Mouse (Mus musculus): Measurements from ENCODE around the gene Ago1.

The Ago1 gene

GRCm38 (mm10) chr4:126473031-126473430 lies 4.6 kb upstream of the Ago1 start:
- peak; percentile 44 for DNase-seq (ENCODE audit: low read depth, low spot score)

- DNase-seq (ENCODE audit: low read depth, low spot score), result no peak
Measured at GRCm38 (mm10) chr4:126469334-126469733, 951 bp upstream of the Ago1 start.

DNA sequence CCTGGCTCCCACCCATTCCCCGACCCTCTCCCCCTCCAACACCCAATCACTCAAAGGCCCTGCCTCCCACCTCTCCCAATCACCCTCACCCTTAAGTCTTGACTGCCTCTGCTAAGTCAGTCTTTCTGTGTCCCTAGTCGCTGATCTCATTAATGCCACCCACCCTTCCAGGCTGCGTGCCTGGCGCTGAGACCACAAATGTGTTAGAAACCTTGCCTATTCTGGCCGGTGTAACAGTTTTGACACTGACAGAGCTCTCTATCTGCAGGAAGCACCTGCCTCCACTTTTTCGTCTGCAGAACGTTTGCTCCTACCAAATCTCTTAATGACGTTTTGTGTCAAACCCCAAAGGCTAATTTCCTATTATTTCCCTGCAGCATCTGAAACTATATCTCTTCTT lies 542 bp upstream of the Ago1 start:
- no peak for DNase-seq (ENCODE audit: low read depth, low spot score)

GRCm38 (mm10) chr4:126467721-126468284 lies 580 bp downstream of the Ago1 start:
- DNase-seq (ENCODE audit: low read depth, low spot score), result peak; percentile 97

GRCm38 (mm10) chr4:126466251-126466750 lies 2.1 kb downstream of the Ago1 start:
- DNase-seq (ENCODE audit: low read depth, low spot score), result peak; percentile 43

GRCm38 (mm10) chr4:126465843-126466242 lies 2.5 kb downstream of the Ago1 start:
- peak; percentile 99 for DNase-seq (ENCODE audit: low read depth, low spot score)

DNA sequence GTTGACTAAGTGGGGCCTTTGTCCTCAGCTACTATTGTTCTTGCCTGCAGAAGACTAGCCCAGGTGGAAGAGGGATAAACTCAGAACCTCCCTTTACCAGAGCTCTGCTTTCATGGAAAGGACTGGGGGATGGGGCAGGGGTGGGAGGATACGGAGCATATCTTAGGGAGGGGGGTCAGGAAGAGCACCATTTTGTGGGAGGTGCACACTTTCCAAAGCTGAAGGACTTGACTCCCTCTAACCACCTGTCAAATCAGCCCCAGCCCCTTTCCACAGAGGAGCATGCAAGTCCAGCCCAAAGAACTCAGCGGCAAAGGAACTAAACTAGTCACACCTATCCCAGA lies 3.5 kb downstream of the Ago1 start:
- peak; percentile 92 for DNase-seq (ENCODE audit: low read depth, low spot score)

DNA sequence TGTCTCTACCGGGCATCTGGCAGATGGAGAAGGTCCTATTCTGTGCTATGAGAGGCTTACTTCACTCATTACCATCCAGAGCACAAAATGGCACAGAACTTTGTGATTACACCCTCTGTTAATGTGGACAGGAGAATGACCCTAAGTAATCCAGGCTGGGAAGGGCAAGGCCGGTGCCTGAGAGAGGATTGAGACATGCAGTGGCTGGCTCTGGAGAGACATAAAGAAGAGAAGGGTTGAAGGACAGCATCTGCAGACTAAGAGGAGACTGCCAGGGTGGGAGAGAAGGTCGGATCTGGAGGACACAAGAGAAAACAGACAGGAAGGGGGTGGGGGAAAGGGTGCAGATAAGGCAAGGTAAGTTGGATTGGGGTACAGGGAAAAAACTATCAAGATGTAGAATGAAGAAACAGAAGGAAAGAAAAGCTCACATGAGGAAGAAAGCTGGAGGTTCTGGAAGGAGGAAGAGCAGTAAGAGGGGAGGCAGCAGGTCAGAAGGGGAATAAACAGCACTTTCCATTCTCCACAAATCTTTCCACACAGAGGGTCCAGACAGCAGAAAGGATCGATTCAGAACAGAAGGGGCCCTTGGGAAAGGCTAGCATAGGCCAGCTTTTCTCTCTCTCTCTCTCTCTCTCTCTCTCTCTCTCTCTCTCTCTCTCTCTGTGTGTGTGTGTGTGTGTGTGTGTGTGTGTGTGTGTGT lies 4.0 kb downstream of the Ago1 start:
- no peak for DNase-seq (ENCODE audit: low read depth, low spot score)

DNA sequence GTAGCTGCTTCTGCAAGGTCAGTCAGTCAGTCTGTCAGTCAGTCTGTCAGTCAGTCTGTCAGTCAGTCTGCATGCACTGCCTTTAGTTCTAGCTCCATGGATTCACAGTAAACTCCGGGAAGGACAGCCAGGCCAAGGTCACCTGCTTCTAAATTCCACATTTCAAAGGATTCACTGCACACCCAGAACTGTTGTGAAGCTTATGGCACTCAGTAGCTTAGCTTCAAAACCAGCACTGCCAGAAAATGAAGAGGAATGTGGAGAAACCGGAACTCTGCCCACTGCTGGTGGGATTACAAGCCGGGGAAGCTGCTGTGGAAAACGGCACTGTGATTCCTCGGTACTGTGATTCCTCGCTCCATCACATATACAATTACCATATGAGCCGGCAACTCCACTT lies 12.9 kb downstream of the Ago1 start:
- DNase-seq (ENCODE audit: low read depth, low spot score), result peak; percentile 59

- DNase-seq (ENCODE audit: low read depth, low spot score), result no peak
Measured at GRCm38 (mm10) chr4:126454547-126455254, 13.7 kb downstream of the Ago1 start.

GRCm38 (mm10) chr4:126450268-126450667 lies 18.1 kb downstream of the Ago1 start:
- peak; percentile 82 for DNase-seq (ENCODE audit: low read depth, low spot score)

GRCm38 (mm10) chr4:126447126-126447525 lies 21.3 kb downstream of the Ago1 start:
- DNase-seq (ENCODE audit: low read depth, low spot score), result no peak

- no peak for DNase-seq (ENCODE audit: low read depth, low spot score)
Measured at GRCm38 (mm10) chr4:126444528-126444927, 23.9 kb downstream of the Ago1 start.

- no peak for DNase-seq (ENCODE audit: low read depth, low spot score)
Measured at GRCm38 (mm10) chr4:126438261-126438660, 30.1 kb downstream of the Ago1 start.

DNA sequence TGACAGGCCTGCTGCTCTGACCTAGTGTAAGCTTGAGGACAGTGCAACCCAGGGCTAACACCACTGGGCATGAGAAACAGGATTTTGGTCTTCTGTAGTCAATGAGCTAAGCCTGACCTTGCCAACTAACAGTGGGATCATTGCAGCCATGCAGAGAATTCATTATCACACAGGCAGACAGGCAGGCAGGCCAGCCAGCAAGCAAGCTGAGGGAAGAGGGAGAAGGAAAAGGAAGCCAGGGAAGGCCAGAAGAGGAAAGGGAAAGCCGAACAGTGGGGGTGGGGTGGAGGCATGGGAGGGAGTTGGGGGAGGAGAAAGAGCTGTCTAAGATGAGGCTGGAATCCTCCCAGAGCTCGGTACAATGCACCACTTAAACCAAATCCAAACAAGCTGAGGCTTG lies 32.1 kb downstream of the Ago1 start:
- DNase-seq (ENCODE audit: low read depth, low spot score), result peak; percentile 13

- no peak for DNase-seq (ENCODE audit: low read depth, low spot score)
Measured at GRCm38 (mm10) chr4:126434094-126434493, 34.3 kb downstream of the Ago1 start.

- no peak for DNase-seq (ENCODE audit: low read depth, low spot score)
Measured at GRCm38 (mm10) chr4:126433175-126433574, 35.2 kb downstream of the Ago1 start.

GRCm38 (mm10) chr4:126431746-126432145 lies 36.6 kb downstream of the Ago1 start:
- DNase-seq (ENCODE audit: low read depth, low spot score), result no peak

DNA sequence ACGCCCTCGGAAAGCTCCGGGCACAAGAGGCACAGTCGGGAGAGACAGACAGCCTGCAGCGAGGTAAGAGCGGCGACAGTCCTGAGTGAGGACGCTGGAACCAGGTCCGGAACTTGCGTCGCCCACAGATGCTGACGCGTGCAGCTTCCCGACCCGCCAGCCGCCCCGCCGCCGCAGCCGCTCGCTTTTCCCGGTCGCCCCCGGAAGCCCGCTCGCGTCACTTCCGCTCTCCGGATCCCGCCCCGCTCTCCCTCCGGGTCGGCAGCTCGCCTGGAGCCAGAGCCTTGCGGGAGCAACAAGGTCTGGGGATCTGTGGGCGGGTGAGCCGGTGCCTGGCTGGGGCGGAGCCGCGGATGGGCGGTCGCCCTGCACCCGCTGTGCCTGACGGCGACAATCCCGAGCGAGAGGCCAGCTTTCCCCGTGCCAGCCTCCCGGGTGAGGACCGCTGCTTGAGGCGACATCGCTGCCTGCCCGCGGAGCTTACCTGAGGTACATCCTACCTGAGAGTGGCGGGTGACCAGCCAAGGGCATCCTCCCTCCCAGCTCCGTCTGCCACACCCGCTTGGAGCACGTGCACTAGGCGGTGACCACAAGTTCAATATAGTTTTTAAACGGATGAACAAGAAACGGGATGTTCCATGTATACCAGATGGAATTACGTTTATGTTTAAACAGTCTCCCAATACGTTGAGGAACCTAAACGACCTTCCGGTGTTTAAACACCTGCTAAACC lies 38.9 kb downstream of the Ago1 start, which contains the start of gene Ago3:
TSS of gene Ago3 (minus strand) at position 210 of the 733 bp plus-strand sequence.
- peak; percentile 97 for DNase-seq (ENCODE audit: low read depth, low spot score)

- no peak for DNase-seq (ENCODE audit: low read depth, low spot score)
Measured at GRCm38 (mm10) chr4:126428682-126429346, 39.6 kb downstream of the Ago1 start.

- no peak for DNase-seq (ENCODE audit: low read depth, low spot score)
Measured at GRCm38 (mm10) chr4:126423866-126424265, 44.5 kb downstream of the Ago1 start.
